Mouse (Mus musculus) erythroblast, embryonic 14.5 days (primary cell): Measurements from ENCODE around the gene Abhd16a.

Experiments
- GATA1 ChIP-seq: IDR thresholded peaks from 2 replicates; pipeline ENCODE4 v1.6.1; 2012; ENCODE audit warnings: low read length, inconsistent platforms, mixed read lengths
- TAL1 ChIP-seq: IDR thresholded peaks from 3 replicates; pipeline ENCODE4 v1.6.1; 2012; ENCODE audit warnings: low read length, inconsistent platforms, mixed read lengths

DNA sequence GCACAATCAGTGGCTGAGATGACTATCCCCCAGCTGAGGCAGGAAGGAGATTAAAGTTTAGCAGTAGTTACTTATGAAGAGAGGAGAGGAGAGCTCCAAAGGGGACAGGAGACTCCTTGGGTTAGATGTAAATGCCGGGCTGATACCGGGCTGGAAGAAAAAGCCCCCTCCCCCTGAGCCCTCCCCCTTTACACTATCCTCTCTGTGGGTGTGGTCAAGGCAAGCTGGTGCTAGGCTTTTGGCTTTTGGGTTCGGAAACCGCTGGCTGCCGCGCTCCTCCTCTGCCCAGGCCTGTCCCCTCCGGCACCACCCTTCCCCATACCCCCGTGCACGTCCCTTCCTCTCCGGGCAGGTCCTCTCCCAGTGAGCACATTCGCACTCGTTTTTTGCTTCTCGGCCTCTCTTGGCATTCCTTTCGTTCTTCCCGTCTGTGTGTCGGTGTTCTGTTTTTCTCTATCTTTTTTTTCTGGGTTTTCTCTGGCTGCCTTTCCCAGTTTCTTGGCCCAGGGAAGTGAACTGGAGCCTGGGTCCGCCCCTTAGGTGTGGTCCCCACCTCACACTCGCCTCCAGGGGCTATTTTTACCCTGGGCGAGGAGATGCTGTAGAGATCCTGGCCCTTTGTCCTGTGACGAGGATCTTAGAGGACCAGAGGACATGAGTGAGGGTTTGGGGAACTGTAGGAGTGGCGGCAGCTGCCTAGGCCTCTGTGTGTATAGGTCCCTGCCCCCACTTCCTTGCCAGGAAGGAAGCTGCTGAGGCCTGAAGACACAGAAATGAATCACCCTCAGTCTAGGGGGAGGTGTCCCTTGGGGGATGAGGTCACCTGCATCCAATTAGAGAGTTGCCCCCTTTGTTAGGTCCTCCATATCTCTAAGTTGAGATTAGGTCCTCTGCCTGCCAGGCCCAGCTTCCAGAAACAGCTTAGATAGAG lies 37.6 kb upstream of the Abhd16a start:
- TF ChIP-seq TAL1: no peak
- TF ChIP-seq GATA1: no peak
